Comparison of ENCODE assay signal across 8 mouse cellular contexts in genomic region chr9:54500832-54501452, GRCm38 (mm10). TPM values are rescaled to one million over a fixed set of nuclear protein-coding genes. Genes with fewer than 3 reads are reported as not detected.
DNase-seq lines count a peak whose midpoint lies in the region; ATAC-seq and TF ChIP-seq lines count a peak whose summit lies in the region.

No protein-coding gene starts in this region.

- peak overlapping the region; percentile 68 for H3K4me2 ChIP-seq in forebrain, embryonic 14.5 days (ENCODE audit: low read length)
- peak overlapping the region; percentile 71 for H3K4me2 ChIP-seq in hindbrain, postnatal 0 days (ENCODE audit: low read depth, low read length)
- H3K4me2 ChIP-seq in limb, embryonic 13.5 days (replicated peaks) = peak overlapping the region; percentile 88
- H3K4me2 ChIP-seq in midbrain, embryonic 15.5 days = peak overlapping the region; percentile 78

- peak overlapping the region; percentile 81 for H3K4me3 ChIP-seq in forebrain, embryonic 14.5 days (ENCODE audit: low read depth, low read length)
- H3K4me3 ChIP-seq in hindbrain, postnatal 0 days (ENCODE audit: low read length) = peak overlapping the region; percentile 68
- H3K4me3 ChIP-seq in limb, embryonic 13.5 days = peak overlapping the region; percentile 72
- H3K4me3 ChIP-seq in midbrain, embryonic 15.5 days = peak overlapping the region; percentile 83

- under 1% methylated on average over 34 of the region's 43 CpGs for WGBS in forebrain, embryonic 14.5 days
- 2% methylated on average over 43 of the region's 43 CpGs for WGBS in hindbrain, postnatal 0 days
- WGBS in limb, embryonic 13.5 days = under 1% methylated on average over 40 of the region's 43 CpGs
- WGBS in midbrain, embryonic 15.5 days = under 1% methylated on average over 43 of the region's 43 CpGs

- no peaks in the 10 kb centered on the region for H3K9me3 ChIP-seq in forebrain, embryonic 14.5 days (replicated peaks; ENCODE audit: control insufficient read depth, low read length)
- no peaks in the 10 kb centered on the region for H3K9me3 ChIP-seq in hindbrain, postnatal 0 days (ENCODE audit: low read length)
- no peaks in the 10 kb centered on the region for H3K9me3 ChIP-seq in limb, embryonic 13.5 days
- H3K9me3 ChIP-seq in midbrain, embryonic 15.5 days = no peaks in the 10 kb centered on the region

- no peak for TF ChIP-seq CTCF in hindbrain, postnatal 0 days (IDR thresholded peaks at IDR 0.05; ENCODE audit: low read depth)

- H3K27me3 ChIP-seq in forebrain, embryonic 14.5 days (replicated peaks; ENCODE audit: control insufficient read depth, insufficient read depth, low read length) = no peaks in the 10 kb centered on the region
- H3K27me3 ChIP-seq in hindbrain, postnatal 0 days (ENCODE audit: insufficient read depth, low read length) = no peaks in the 10 kb centered on the region
- peaks cover 24% of the 10 kb centered on the region for H3K27me3 ChIP-seq in limb, embryonic 13.5 days
- 0 out of 2 replicates have a peak, but pooled peaks cover 3% of the 10 kb centered on the region for H3K27me3 ChIP-seq in midbrain, embryonic 15.5 days (replicated peaks)

- H3K4me1 ChIP-seq in forebrain, embryonic 14.5 days (ENCODE audit: control insufficient read depth, insufficient read depth, low read length) = peaks cover 10% of the 10 kb centered on the region
- 0 out of 2 replicates have a peak, but pooled peaks cover 6% of the 10 kb centered on the region for H3K4me1 ChIP-seq in hindbrain, postnatal 0 days (ENCODE audit: insufficient read depth, low read length)
- no peaks in the 10 kb centered on the region for H3K4me1 ChIP-seq in limb, embryonic 13.5 days
- peaks cover 31% of the 10 kb centered on the region for H3K4me1 ChIP-seq in midbrain, embryonic 15.5 days

- peak; percentile 1 for DNase-seq in spleen, postnatal 36 days (ENCODE audit: low spot score in 2 of 2)
- DNase-seq in spleen, postnatal 14 days (ENCODE audit: low spot score in 2 of 2) = no peak
- peak; percentile 56 for DNase-seq in forebrain, embryonic 14.5 days (ENCODE audit: low spot score)
- peak; percentile 55 for DNase-seq in hindbrain, postnatal 0 days (ENCODE audit: low spot score)
- DNase-seq in c-Kit-positive CD71-positive TER-119-positive erythroid progenitor cells, embryonic 14.5 days (ENCODE audit: low spot score) = no peak

- H3K36me3 ChIP-seq in forebrain, embryonic 14.5 days (ENCODE audit: control insufficient read depth, insufficient read depth, low read length) = no peaks in the 10 kb centered on the region
- no peaks in the 10 kb centered on the region for H3K36me3 ChIP-seq in hindbrain, postnatal 0 days (ENCODE audit: insufficient read depth, low read length)
- H3K36me3 ChIP-seq in limb, embryonic 13.5 days = no peaks in the 10 kb centered on the region
- H3K36me3 ChIP-seq in midbrain, embryonic 15.5 days (replicated peaks) = no peaks in the 10 kb centered on the region

- ATAC-seq in cerebellum, adult (ENCODE audit: insufficient number of reproducible peaks, low FRiP score, low TSS enrichment) = peak; percentile 28; the same call in 1 of the 2 replicates
- peak; percentile 65 for ATAC-seq in forebrain, embryonic 14.5 days
- peak; percentile 70 for ATAC-seq in hindbrain, postnatal 0 days
- ATAC-seq in limb, embryonic 13.5 days (ENCODE audit: low FRiP score, low read depth) = peak; percentile 57; the same call in 1 of the 2 replicates
- ATAC-seq in midbrain, embryonic 15.5 days (replicated peaks) = peak; percentile 78; the same call in 1 of the 2 replicates

- H3K9ac ChIP-seq in forebrain, embryonic 14.5 days (ENCODE audit: low read length) = peak overlapping the region; percentile 92
- H3K9ac ChIP-seq in hindbrain, postnatal 0 days (replicated peaks; ENCODE audit: low read length) = peak overlapping the region; percentile 92
- peak overlapping the region; percentile 81 for H3K9ac ChIP-seq in limb, embryonic 13.5 days
- peak overlapping the region; percentile 97 for H3K9ac ChIP-seq in midbrain, embryonic 15.5 days

- H3K27ac ChIP-seq in forebrain, embryonic 14.5 days (ENCODE audit: low read depth, low read length) = peak overlapping the region; percentile 85
- peak overlapping the region; percentile 90 for H3K27ac ChIP-seq in hindbrain, postnatal 0 days
- H3K27ac ChIP-seq in limb, embryonic 13.5 days = no peak overlapping the region
- H3K27ac ChIP-seq in midbrain, embryonic 15.5 days = peak overlapping the region; percentile 93

RNA-seq across cellular contexts. Expression of gene Dmxl2, which starts 0.5 kb away (rescaled TPM):
- 39.5 and 53.7 TPM in 2 replicates for polyA plus RNA-seq in forebrain, embryonic 14.5 days (2014; fragmentation: Nextera tagmentation; extraction: Ambion mirVana)
- total RNA-seq in hindbrain, postnatal 0 days (2014; rRNA removed) = 106 and 124 TPM in 2 replicates
- polyA plus RNA-seq in hindbrain, postnatal 0 days (2015; fragmentation: Nextera tagmentation; extraction: Ambion mirVana) = 42.9 and 46.2 TPM in 2 replicates
- 5.2 and 5.4 TPM in 2 replicates for polyA plus RNA-seq in limb, embryonic 13.5 days (2015; fragmentation: Nextera tagmentation; extraction: Ambion mirVana)
- 57.0 and 63.2 TPM in 2 replicates for polyA plus RNA-seq in midbrain, embryonic 15.5 days (2015; fragmentation: Nextera tagmentation; extraction: Ambion mirVana)

RNA-seq across cellular contexts. Expression of gene Sh2d7, which starts 37.8 kb away (rescaled TPM):
- 0.10 TPM in 2 replicates for polyA plus RNA-seq in forebrain, embryonic 14.5 days (2014; fragmentation: Nextera tagmentation; extraction: Ambion mirVana)
- total RNA-seq in hindbrain, postnatal 0 days (2014; rRNA removed) = not detected in 2 replicates
- 0.09 TPM in 1 of 2 replicates, not detected in the other for polyA plus RNA-seq in hindbrain, postnatal 0 days (2015; fragmentation: Nextera tagmentation; extraction: Ambion mirVana)
- polyA plus RNA-seq in limb, embryonic 13.5 days (2015; fragmentation: Nextera tagmentation; extraction: Ambion mirVana) = not detected in 2 replicates
- not detected in 2 replicates for polyA plus RNA-seq in midbrain, embryonic 15.5 days (2015; fragmentation: Nextera tagmentation; extraction: Ambion mirVana)

RNA-seq across cellular contexts. Expression of gene Cib2, which starts 59.1 kb away (rescaled TPM):
- polyA plus RNA-seq in forebrain, embryonic 14.5 days (2014; fragmentation: Nextera tagmentation; extraction: Ambion mirVana) = 42.7 and 43.4 TPM in 2 replicates
- total RNA-seq in hindbrain, postnatal 0 days (2014; rRNA removed) = 43.4 and 53.8 TPM in 2 replicates
- 88.1 and 89.9 TPM in 2 replicates for polyA plus RNA-seq in hindbrain, postnatal 0 days (2015; fragmentation: Nextera tagmentation; extraction: Ambion mirVana)
- polyA plus RNA-seq in limb, embryonic 13.5 days (2015; fragmentation: Nextera tagmentation; extraction: Ambion mirVana) = 26.1 and 27.3 TPM in 2 replicates
- 43.2 and 44.6 TPM in 2 replicates for polyA plus RNA-seq in midbrain, embryonic 15.5 days (2015; fragmentation: Nextera tagmentation; extraction: Ambion mirVana)

Comparison
In these comparisons a context has a peak if more than half of its experiments do, and no peak if none do; other contexts are left out.
1. DNase-seq: peak in spleen, postnatal 36 days (2 of 2), forebrain, embryonic 14.5 days (single experiment) and hindbrain, postnatal 0 days (single experiment); none in spleen, postnatal 14 days (0 of 2) and c-Kit-positive CD71-positive TER-119-positive erythroid progenitor cells, embryonic 14.5 days (single experiment).
2. ATAC-seq: peak in every context shown above with its lines; median percentile 78 in midbrain, embryonic 15.5 days; 70 in hindbrain, postnatal 0 days; 65 in forebrain, embryonic 14.5 days; 57 in limb, embryonic 13.5 days; 28 in cerebellum, adult.
3. Peak in every context shown above with its lines, with median percentiles within 50 percentile points of each other: H3K4me2 ChIP-seq, H3K4me3 ChIP-seq and H3K9ac ChIP-seq.